In the genomic region with DNA sequence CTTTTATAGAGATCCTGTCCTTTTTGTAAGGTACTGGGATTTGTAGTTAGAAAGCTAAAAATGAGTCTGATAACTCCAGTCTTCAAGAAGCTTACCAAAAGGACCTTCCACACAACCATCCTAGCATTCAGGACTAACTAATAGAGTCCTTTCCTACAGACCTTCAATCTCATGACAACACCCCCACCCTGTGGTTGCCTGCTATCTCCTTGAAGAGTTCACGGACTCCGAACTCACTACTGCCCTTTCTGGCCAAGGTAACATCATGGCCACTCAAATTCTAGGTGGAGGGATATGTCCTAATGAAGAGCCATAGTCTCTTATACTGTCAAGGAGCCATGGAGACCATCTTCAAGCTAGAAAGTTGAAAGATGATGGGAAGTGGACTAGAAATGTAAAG, we compare ENCODE assay signal across 14 mouse cellular contexts.
DNase-seq lines count a peak whose midpoint lies in the region; ATAC-seq and TF ChIP-seq lines count a peak whose summit lies in the region.
"Had no signal": no experiment of that assay in that cellular context is flagged by ENCODE, and none has a peak within 500 bp of the region (broad histone marks: within the 10 kb centered on the region; RNA-seq: fewer than 3 reads in every experiment).

No protein-coding gene starts in this region.

- peak; percentile 34 to 50 for DNase-seq in heart, adult 18-20 months
- DNase-seq in 416B (ENCODE audit: low read depth), result peak; percentile 50
- peak; percentile 43 for DNase-seq in embryo, embryonic 11 days
- peak; percentile 80 for DNase-seq in kidney, postnatal 0 days (ENCODE audit: low spot score)
- no peak for DNase-seq in frontal cortex, postnatal 14 days (ENCODE audit: low spot score in 2 of 2)
- no peak for DNase-seq in hindbrain, embryonic 10.5 days (ENCODE audit: low spot score)
- DNase-seq: spleen, adult 18-20 months; thymus, postnatal 4 days had no signal

- H3K27me3 ChIP-seq in heart, embryonic 11.5 days (ENCODE audit: control insufficient read depth, insufficient read depth, low read length), result no peaks in the 10 kb centered on the region
- no peaks in the 10 kb centered on the region for H3K27me3 ChIP-seq in kidney, postnatal 0 days (ENCODE audit: insufficient read depth, low read length)
- no peaks in the 10 kb centered on the region for H3K27me3 ChIP-seq in hindbrain, embryonic 10.5 days (ENCODE audit: insufficient read depth, poor library complexity, severe bottlenecking)
- H3K27me3 ChIP-seq in intestine, embryonic 15.5 days (replicated peaks), result no peaks in the 10 kb centered on the region

- no peaks in the 10 kb centered on the region for H3K9me3 ChIP-seq in heart, embryonic 11.5 days (replicated peaks; ENCODE audit: control insufficient read depth, low read length)
- H3K9me3 ChIP-seq in kidney, postnatal 0 days (replicated peaks; ENCODE audit: low read length), result no peaks in the 10 kb centered on the region
- H3K9me3 ChIP-seq in hindbrain, embryonic 10.5 days, result no peaks in the 10 kb centered on the region
- no peaks in the 10 kb centered on the region for H3K9me3 ChIP-seq in intestine, embryonic 15.5 days
- H3K9me3 ChIP-seq: forebrain, embryonic 12.5 days; neural tube, embryonic 15.5 days had no signal

- no peak overlapping the region for H3K4me2 ChIP-seq in heart, embryonic 11.5 days
- no peak overlapping the region for H3K4me2 ChIP-seq in kidney, postnatal 0 days (ENCODE audit: low read length)
- H3K4me2 ChIP-seq in intestine, embryonic 15.5 days (replicated peaks), result no peak overlapping the region
- H3K4me2 ChIP-seq: forebrain, embryonic 12.5 days; neural tube, embryonic 15.5 days had no signal

- H3K36me3 ChIP-seq in heart, embryonic 11.5 days (ENCODE audit: control insufficient read depth, insufficient read depth, low read length), result no peaks in the 10 kb centered on the region
- no peaks in the 10 kb centered on the region for H3K36me3 ChIP-seq in kidney, postnatal 0 days (ENCODE audit: insufficient read depth, low read length)
- no peaks in the 10 kb centered on the region for H3K36me3 ChIP-seq in hindbrain, embryonic 10.5 days
- H3K36me3 ChIP-seq in intestine, embryonic 15.5 days, result no peaks in the 10 kb centered on the region
- H3K36me3 ChIP-seq: forebrain, embryonic 12.5 days; neural tube, embryonic 15.5 days had no signal

- H3K27ac ChIP-seq in heart, embryonic 11.5 days (ENCODE audit: low read depth, low read length), result no peak overlapping the region
- 0 out of 2 replicates have a peak overlapping the region, but pooled peaks have one; percentile 20 for H3K27ac ChIP-seq in kidney, postnatal 0 days
- H3K27ac ChIP-seq in hindbrain, embryonic 10.5 days, result no peak overlapping the region
- H3K27ac ChIP-seq in intestine, embryonic 15.5 days, result no peak overlapping the region
- H3K27ac ChIP-seq: forebrain, embryonic 12.5 days; left cerebral cortex, adult 2 months; macrophage; neural tube, embryonic 15.5 days had no signal

- no peak overlapping the region for H3K4me3 ChIP-seq in heart, embryonic 11.5 days (ENCODE audit: low read depth, low read length)
- H3K4me3 ChIP-seq in kidney, postnatal 0 days (replicated peaks; ENCODE audit: low read depth, low read length), result no peak overlapping the region
- H3K4me3 ChIP-seq in hindbrain, embryonic 10.5 days, result no peak overlapping the region
- no peak overlapping the region for H3K4me3 ChIP-seq in intestine, embryonic 15.5 days (replicated peaks)
- H3K4me3 ChIP-seq: forebrain, embryonic 12.5 days; left cerebral cortex, adult 2 months; neural tube, embryonic 15.5 days had no signal

- H3K9ac ChIP-seq in heart, embryonic 11.5 days (ENCODE audit: low read depth, low read length), result no peak overlapping the region
- no peak overlapping the region for H3K9ac ChIP-seq in kidney, postnatal 0 days (ENCODE audit: low read depth, low read length)
- H3K9ac ChIP-seq in intestine, embryonic 15.5 days, result no peak overlapping the region
- H3K9ac ChIP-seq: forebrain, embryonic 12.5 days; neural tube, embryonic 15.5 days had no signal

- peak; percentile 78 for TF ChIP-seq CTCF in kidney, postnatal 0 days (IDR thresholded peaks at IDR 0.05; ENCODE audit: low read depth)

- 42% methylated on average over 2 of the region's 2 CpGs for WGBS in heart, embryonic 11.5 days (ENCODE audit: insufficient replicate concordance)
- 91% methylated on average over 2 of the region's 2 CpGs for WGBS in kidney, postnatal 0 days
- 70% methylated on average over 2 of the region's 2 CpGs for WGBS in hindbrain, embryonic 10.5 days
- 91% methylated on average over 2 of the region's 2 CpGs for WGBS in intestine, embryonic 15.5 days

- H3K4me1 ChIP-seq in heart, embryonic 11.5 days (ENCODE audit: control insufficient read depth, insufficient read depth, low read length), result no peaks in the 10 kb centered on the region; the same call in none of the 2 replicates
- H3K4me1 ChIP-seq in kidney, postnatal 0 days (replicated peaks; ENCODE audit: insufficient read depth, low read length), result peaks cover 25% of the 10 kb centered on the region
- peaks cover 13% of the 10 kb centered on the region for H3K4me1 ChIP-seq in hindbrain, embryonic 10.5 days (replicated peaks)
- H3K4me1 ChIP-seq in intestine, embryonic 15.5 days (replicated peaks), result peaks cover 5% of the 10 kb centered on the region; the same call in 1 of the 2 replicates

- no peak for ATAC-seq in heart, embryonic 11.5 days (replicated peaks; ENCODE audit: insufficient number of reproducible peaks, low FRiP score, low TSS enrichment)
- no peak for ATAC-seq in kidney, postnatal 0 days (replicated peaks; ENCODE audit: low FRiP score, low read depth)
- no peak for ATAC-seq in intestine, embryonic 15.5 days

Comparison
In these comparisons a context has a peak if more than half of its experiments do, and no peak if none do; other contexts are left out.
1. DNase-seq: peak in heart, adult 18-20 months (2 of 2), 416B (single experiment), embryo, embryonic 11 days (single experiment) and kidney, postnatal 0 days (single experiment); none in frontal cortex, postnatal 14 days (0 of 2) and hindbrain, embryonic 10.5 days (single experiment).